Mouse (Mus musculus): ENCODE measurements at regions not wholly inside any gene's neighbourhood (a gene's known extent, or its start where the extent isn't known, plus 50 kb on each side); places are given as distances from the start of the nearest gene placed in this dataset.

DNA sequence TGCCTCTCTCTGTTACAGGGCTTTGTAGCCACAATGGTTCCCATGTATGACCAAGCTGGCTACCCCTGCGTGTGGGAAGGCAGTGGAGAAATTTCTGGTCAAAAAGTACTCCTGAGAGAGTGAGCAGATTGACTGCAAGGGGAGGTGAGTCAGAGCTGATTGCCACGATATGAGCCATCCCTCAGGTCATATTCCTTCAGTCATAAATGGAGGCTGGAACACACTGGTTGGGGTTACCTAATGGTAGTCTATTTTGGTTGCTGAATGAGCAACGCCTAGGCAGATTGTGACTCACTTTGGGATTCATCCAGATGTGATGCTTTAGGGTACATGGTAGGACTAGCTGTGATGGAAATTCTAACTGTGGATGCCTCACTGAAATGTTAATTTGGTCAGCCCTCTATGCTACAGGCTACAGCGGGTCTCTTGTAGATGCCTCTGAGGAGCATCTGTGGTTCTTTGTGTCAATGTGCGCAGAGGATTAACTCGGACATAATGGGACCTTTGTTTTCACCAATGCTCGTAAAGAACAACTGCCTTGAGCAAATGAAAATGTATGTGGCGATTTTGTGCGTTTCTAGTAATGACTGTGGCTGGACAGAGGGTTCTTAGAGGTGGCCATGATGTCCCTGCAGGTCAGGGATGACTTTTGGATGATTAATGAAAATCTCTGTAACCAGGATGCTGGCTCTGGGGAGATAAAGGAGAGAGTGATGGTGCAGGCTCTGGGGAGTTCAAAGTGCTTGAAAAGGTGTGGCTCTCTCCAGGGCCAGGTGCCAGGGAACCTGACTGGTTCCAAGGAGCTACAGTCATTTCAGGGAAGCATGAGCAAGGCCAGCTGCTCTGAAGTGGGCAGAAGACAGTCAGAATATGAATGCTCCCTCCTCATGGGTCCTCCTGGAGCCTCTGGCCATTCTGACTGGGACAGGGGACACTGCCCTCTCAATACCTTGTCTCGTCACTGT, 155.9 kb downstream of the Hhipl2 start:
- no peak for TF ChIP-seq CHD2 (IDR thresholded peaks at IDR 0.05; ENCODE audit: low read depth, low read length)
- TF ChIP-seq ZNF384 (IDR thresholded peaks at IDR 0.05; ENCODE audit: low read depth, low read length): no peak
- TF ChIP-seq MAFK (IDR thresholded peaks at IDR 0.05; ENCODE audit: insufficient read depth, low read depth, low read length): no peak

Data from ES-E14 (cell line).